Mouse (Mus musculus): Measurements from ENCODE around the gene Lcat. TPM values are rescaled to one million over a fixed set of nuclear protein-coding genes. Genes with fewer than 3 reads are reported as not detected.
A peak's percentile ranks its signal among the peaks of the same experiment; 100 is the strongest.

Gene Lcat
- polyA plus RNA-seq, 1 experiment from 2014 or later: 7.9 TPM

DNA sequence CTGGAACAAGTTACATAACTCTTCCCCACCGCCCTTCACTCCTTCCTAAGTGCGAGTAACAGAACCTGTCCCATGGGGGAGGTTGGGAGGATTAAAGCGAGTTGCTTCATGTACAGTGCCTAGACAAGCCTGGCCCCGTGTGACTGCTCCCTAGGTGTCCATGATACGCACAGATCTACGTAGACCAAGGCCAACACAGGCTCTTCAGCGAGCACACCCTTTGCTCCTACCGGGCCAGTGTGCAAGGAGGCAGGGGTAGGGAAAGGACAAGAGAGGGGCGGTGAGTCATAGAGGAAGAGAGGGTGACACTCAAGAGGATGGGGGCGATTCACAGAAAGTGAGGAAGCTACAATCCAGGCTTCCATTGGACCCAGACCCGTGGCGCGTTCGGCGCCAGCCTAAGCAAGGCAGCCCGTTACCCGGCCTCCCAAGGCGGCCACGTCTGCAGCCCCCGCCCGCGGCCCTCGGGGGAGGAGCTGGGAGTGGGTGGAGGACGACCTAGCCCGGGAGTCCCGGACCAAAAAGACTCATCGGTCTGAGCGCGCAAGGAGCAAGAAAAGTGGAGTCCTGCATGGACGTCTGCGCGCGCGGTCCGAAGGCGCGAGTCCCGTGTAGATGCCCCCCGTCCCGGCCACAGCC is 22.2 kb upstream of the Lcat start:
- Histone ChIP-seq H3K9me3 (no peaks in the 10 kb centered on the region), H3K4me1 (peaks cover 67% of the 10 kb centered on the region), H3K27me3 (ENCODE audit: insufficient read depth, poor library complexity, severe bottlenecking) (no peaks in the 10 kb centered on the region), H3K36me3 (peaks cover 9% of the 10 kb centered on the region), H3K4me3 (peak overlapping the region; percentile 84), H3K27ac (peak overlapping the region; percentile 95)
- DNase-seq (ENCODE audit: low spot score): peak; percentile 88
- 2% methylated on average over 40 of the region's 40 CpGs for WGBS

- peak overlapping the region; percentile 84 for H3K4me3 ChIP-seq
- no peak for DNase-seq (ENCODE audit: low spot score)
- peak overlapping the region; percentile 95 for H3K27ac ChIP-seq
- 48% methylated on average over 12 of the region's 12 CpGs for WGBS
- H3K27me3 ChIP-seq (ENCODE audit: insufficient read depth, poor library complexity, severe bottlenecking): no peaks in the 10 kb centered on the region
- H3K4me1 ChIP-seq: peaks cover 67% of the 10 kb centered on the region
- H3K36me3 ChIP-seq: peaks cover 16% of the 10 kb centered on the region
- H3K9me3 ChIP-seq: no peaks in the 10 kb centered on the region
These were observed 21.5 kb upstream of the Lcat start for GRCm38 (mm10) chr8:105964506-105965265.

- H3K4me3 ChIP-seq: no peak overlapping the region
- peaks cover 71% of the 10 kb centered on the region for H3K4me1 ChIP-seq
- DNase-seq (ENCODE audit: low spot score): no peak
- 66% methylated on average over 10 of the region's 10 CpGs for WGBS
- no peaks in the 10 kb centered on the region for H3K9me3 ChIP-seq
- H3K36me3 ChIP-seq: peaks cover 46% of the 10 kb centered on the region
- H3K27me3 ChIP-seq (ENCODE audit: insufficient read depth, poor library complexity, severe bottlenecking): no peaks in the 10 kb centered on the region
- H3K27ac ChIP-seq: 0 out of 2 replicates have a peak overlapping the region, but pooled peaks have one; percentile 22
These were observed 18.4 kb upstream of the Lcat start for GRCm38 (mm10) chr8:105961536-105961935.

- WGBS: 72% methylated on average over 14 of the region's 14 CpGs
- no peaks in the 10 kb centered on the region for H3K9me3 ChIP-seq
- H3K36me3 ChIP-seq: peaks cover 50% of the 10 kb centered on the region
- DNase-seq (ENCODE audit: low spot score): no peak
- H3K27me3 ChIP-seq (ENCODE audit: insufficient read depth, poor library complexity, severe bottlenecking): no peaks in the 10 kb centered on the region
- H3K4me1 ChIP-seq: peaks cover 67% of the 10 kb centered on the region
- H3K27ac ChIP-seq: no peak overlapping the region
- no peak overlapping the region for H3K4me3 ChIP-seq
These were observed 17.9 kb upstream of the Lcat start for GRCm38 (mm10) chr8:105961101-105961500.

DNA sequence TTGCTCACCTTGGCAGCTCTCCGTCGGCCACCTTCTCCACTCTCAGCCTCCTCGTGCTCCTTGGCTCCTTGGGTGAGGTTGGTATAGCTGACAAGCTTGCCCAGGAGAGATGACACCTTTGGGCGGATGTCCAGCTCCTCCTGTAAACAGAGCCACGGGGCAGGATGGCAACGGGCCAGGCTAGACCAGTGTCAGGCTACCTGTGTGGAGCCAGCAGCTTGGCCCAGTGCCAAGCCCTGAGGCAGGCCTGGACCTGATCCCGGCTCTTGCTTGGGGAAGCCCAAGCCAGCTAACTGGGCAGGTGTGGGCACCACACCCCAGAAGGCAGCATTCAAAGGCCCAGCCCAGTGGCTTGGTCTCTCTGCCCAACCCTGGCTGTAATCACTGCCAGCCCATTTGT is 16.2 kb upstream of the Lcat start:
- Histone ChIP-seq H3K4me3 (no peak overlapping the region), H3K9me3 (no peaks in the 10 kb centered on the region), H3K36me3 (peaks cover 65% of the 10 kb centered on the region), H3K27ac (no peak overlapping the region), H3K4me1 (peaks cover 57% of the 10 kb centered on the region), H3K27me3 (ENCODE audit: insufficient read depth, poor library complexity, severe bottlenecking) (no peaks in the 10 kb centered on the region)
- WGBS: 89% methylated on average over 7 of the region's 7 CpGs
- no peak for DNase-seq (ENCODE audit: low spot score)

- 50% methylated on average over 2 of the region's 4 CpGs for WGBS
These were observed 14.6 kb upstream of the Lcat start for GRCm38 (mm10) chr8:105957813-105958212.

DNA sequence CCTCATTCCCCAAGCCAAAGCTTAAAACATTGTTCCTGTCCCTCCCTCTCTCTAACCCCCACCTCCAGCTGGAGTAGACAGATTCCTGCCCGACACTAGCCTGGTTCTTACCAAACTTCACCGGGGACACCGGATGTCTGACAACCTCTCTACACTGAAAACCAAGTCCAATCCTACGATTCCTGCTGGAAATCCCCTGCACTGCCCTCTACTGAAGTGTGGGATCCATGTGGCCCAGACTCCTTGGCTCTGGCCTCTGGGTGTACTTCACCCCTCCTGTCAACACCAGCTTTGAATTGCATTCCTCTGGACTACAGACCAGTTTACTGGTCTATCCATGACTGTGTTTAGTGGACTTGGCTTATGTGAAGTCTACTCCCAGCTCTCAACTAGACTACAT is 13.4 kb upstream of the Lcat start:
- Histone ChIP-seq H3K4me3 (no peak overlapping the region), H3K36me3 (peaks cover 91% of the 10 kb centered on the region), H3K4me1 (peaks cover 32% of the 10 kb centered on the region), H3K9me3 (no peaks in the 10 kb centered on the region), H3K27me3 (ENCODE audit: insufficient read depth, poor library complexity, severe bottlenecking) (no peaks in the 10 kb centered on the region), H3K27ac (no peak overlapping the region)
- DNase-seq (ENCODE audit: low spot score): no peak
- WGBS: 79% methylated on average over 4 of the region's 4 CpGs

More at GRCm38 (mm10) chr8:105957813-105958212, 14.6 kb upstream of the Lcat start:
- Histone ChIP-seq H3K9me3 (no peaks in the 10 kb centered on the region), H3K4me1 (peaks cover 41% of the 10 kb centered on the region), H3K4me3 (no peak overlapping the region), H3K27ac (0 out of 2 replicates have a peak overlapping the region, but pooled peaks have one; percentile 22), H3K36me3 (peaks cover 81% of the 10 kb centered on the region), H3K27me3 (ENCODE audit: insufficient read depth, poor library complexity, severe bottlenecking) (no peaks in the 10 kb centered on the region)
- no peak for DNase-seq (ENCODE audit: low spot score)

DNA sequence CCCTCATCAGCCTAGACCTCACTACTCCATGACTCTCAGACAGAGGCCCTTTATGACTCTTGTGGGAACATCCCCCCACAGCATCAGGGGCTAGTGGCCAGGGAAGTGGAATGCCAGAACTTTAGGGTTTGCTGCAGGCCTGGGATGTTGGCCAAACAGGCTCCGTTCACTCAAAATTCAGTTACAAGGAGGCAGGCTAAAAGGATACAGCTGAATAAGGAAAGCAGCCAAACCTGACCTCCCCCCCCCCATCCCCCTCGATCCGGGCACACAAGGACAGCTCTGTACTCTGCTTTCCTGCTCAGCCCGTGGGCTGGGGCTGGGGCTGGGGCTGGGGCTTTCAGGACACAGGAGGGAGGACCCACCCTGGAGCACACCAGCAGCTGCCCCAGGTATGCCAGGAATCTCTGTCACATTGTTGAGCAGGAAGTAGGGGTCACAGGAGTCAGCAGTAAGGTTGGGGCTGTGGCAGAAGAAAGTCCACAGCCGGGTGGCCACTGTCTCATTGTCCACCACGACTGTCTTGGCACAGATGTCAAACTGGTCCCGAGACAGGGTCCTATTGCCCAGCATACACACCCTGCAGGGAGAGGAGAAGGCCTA is 8.0 kb upstream of the Lcat start:
- 33% methylated on average over 7 of the region's 7 CpGs for WGBS
- no peaks in the 10 kb centered on the region for H3K27me3 ChIP-seq (ENCODE audit: insufficient read depth, poor library complexity, severe bottlenecking)
- H3K36me3 ChIP-seq: peaks cover 95% of the 10 kb centered on the region
- H3K4me1 ChIP-seq: peaks cover 24% of the 10 kb centered on the region
- peak overlapping the region; percentile 53; the same call in 1 of the 2 replicates for H3K27ac ChIP-seq
- no peaks in the 10 kb centered on the region for H3K9me3 ChIP-seq
- H3K4me3 ChIP-seq: no peak overlapping the region
- DNase-seq (ENCODE audit: low spot score): no peak

DNA sequence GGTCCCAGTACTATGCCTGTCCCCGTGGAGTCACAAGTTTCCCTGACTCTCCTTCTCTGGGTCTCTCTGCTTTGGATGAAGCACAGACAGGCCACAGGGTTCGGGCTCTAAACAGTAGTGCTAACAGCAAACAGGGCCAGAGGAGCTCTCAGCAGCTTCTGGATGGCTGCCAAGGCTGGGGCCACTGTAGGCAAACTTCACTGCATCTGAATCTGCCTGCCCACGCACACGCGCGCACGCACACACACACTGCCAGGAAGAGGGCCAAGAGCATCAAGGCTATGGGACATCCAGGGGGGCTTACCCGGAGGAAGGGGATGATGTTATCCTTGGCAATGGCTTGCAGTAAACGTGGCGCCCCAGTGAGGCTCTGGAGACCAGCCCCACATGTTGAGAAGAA is 6.2 kb upstream of the Lcat start:
- Histone ChIP-seq H3K27me3 (ENCODE audit: insufficient read depth, poor library complexity, severe bottlenecking) (no peaks in the 10 kb centered on the region), H3K27ac (peak overlapping the region; percentile 37; the same call in 1 of the 2 replicates)
- DNase-seq (ENCODE audit: low spot score): no peak

GRCm38 (mm10) chr8:105942542-105942941 is 640 bp downstream of the Lcat start:
- no peak overlapping the region for H3K4me3 ChIP-seq
- 95% methylated on average over 5 of the region's 5 CpGs for WGBS
- no peaks in the 10 kb centered on the region for H3K9me3 ChIP-seq
- no peaks in the 10 kb centered on the region for H3K27me3 ChIP-seq (ENCODE audit: insufficient read depth, poor library complexity, severe bottlenecking)
- peaks cover 14% of the 10 kb centered on the region for H3K4me1 ChIP-seq
- DNase-seq (ENCODE audit: low spot score): no peak
- H3K36me3 ChIP-seq: peaks cover 77% of the 10 kb centered on the region
- H3K27ac ChIP-seq: no peak overlapping the region

More for the DNA sequence above, 6.2 kb upstream of the Lcat start:
- no peak overlapping the region for H3K4me3 ChIP-seq
- peaks cover 21% of the 10 kb centered on the region for H3K4me1 ChIP-seq
- no peaks in the 10 kb centered on the region for H3K9me3 ChIP-seq
- peaks cover 97% of the 10 kb centered on the region for H3K36me3 ChIP-seq
- WGBS: 79% methylated on average over 10 of the region's 10 CpGs

DNA sequence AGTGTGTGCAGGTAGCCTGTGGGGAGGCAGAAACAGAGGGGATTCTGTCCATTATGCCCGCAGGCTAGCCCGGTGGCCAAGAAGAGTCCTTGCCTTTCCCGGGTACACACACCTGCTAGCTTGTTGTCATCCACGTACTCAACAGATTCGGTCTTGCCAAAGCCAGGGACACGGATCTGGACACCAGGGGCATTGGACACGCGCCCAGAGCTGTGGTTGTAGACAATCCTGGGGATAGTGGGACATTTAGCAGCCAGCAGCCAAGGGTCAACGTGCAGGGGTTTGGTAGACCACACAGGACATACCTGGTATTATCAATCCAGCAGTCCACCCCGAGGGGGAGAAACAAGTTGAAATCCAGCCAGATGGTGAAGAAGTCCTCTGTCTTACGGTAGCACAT is 1.2 kb downstream of the Lcat start:
- DNase-seq (ENCODE audit: low spot score): no peak
- Histone ChIP-seq H3K4me1 (peaks cover 14% of the 10 kb centered on the region), H3K4me3 (no peak overlapping the region), H3K36me3 (peaks cover 72% of the 10 kb centered on the region), H3K27me3 (ENCODE audit: insufficient read depth, poor library complexity, severe bottlenecking) (no peaks in the 10 kb centered on the region), H3K27ac (no peak overlapping the region), H3K9me3 (no peaks in the 10 kb centered on the region)
- 92% methylated on average over 11 of the region's 11 CpGs for WGBS

GRCm38 (mm10) chr8:105938306-105938669 is 4.9 kb downstream of the Lcat start, which contains the start of gene Psmb10:
Gene Psmb10, minus strand, starts transcription at chr8:105938444.
- Histone ChIP-seq H3K27ac (peak within 1 kb of the TSS; percentile 89), H3K36me3 (peaks cover 35% of the 10 kb centered on the region), H3K4me3 (peak within 1 kb of the TSS; percentile 67), H3K27me3 (ENCODE audit: insufficient read depth, poor library complexity, severe bottlenecking) (no peaks in the 10 kb centered on the region), H3K9me3 (no peaks in the 10 kb centered on the region), H3K4me1 (peaks cover 29% of the 10 kb centered on the region)
- WGBS: 22% methylated on average over 4 of the region's 4 CpGs
- no peak for DNase-seq (ENCODE audit: low spot score)
